Mouse (Mus musculus): ENCODE measurements at regions not wholly inside any gene's neighbourhood (a gene's known extent, or its start where the extent isn't known, plus 50 kb on each side); places are given as distances from the start of the nearest gene placed in this dataset.

DNA sequence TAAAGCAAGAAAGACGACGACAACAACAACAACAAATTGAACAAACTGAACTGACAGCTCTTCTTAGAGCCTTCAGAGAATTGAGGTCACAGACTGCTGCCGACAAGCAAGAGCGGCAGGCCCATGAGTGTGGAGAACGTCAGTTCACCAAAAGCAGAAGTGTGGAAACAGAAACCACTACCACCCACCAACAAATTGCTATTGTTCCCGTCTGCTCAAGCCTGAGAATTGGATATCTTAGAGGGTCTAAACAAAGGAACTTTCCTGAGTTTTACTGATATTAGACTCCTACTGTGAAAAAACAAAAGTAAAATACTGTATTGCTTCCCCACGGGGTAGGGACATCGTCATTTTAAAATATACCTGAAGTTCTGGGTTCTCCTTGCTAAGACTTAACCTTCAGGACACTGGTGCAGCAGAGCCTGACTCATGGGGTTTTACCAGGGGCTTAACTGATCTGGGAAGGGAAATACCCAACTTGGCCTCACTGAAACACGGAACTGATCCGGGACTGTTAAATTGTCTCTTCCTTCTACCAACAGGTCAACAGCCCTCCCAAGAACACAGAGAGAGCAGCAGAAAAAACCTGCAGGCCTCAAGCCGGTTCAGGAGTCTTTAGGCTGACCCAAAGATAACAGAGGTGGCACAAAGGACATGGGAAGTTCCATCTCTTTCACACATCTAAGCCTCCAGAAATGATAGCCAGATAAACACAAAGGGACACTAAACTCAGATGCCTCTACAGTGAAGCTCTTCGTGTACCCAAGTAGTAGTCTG, 238.1 kb downstream of the Gm5426 start:
- H3K4me1 ChIP-seq (ENCODE audit: control insufficient read depth, insufficient read depth, low read length) = no peaks in the 10 kb centered on the region; the same call in 1 of the 2 replicates
- no peak overlapping the region; the same call in 1 of the 2 replicates for H3K27ac ChIP-seq (ENCODE audit: insufficient read depth, low read length)
- TF ChIP-seq POLR2A (IDR thresholded peaks at IDR 0.05; ENCODE audit: extremely low read depth, insufficient read depth, low read length) = no peak
- no peak for TF ChIP-seq CTCF (IDR thresholded peaks at IDR 0.05; ENCODE audit: extremely low read depth, insufficient read depth, low read length)
- H3K4me3 ChIP-seq (ENCODE audit: insufficient read depth, low read length) = no peak overlapping the region

DNA sequence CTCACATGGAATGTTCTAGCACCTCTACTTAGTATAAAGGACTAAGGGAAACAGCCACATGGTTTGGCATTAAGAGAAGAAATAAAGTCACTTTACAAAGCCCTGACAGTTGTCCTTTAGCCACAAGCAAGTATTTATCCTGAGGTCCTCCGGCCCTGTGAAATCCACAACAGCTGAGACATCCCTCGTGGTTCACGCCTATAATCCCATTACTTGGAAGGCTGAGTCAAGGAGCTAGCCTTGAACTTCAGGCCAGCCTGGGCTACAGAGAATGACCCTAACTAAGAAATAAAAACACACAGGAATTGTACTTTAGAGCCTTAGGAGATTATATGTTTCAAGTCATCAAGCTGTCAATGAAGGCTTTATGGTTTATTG, 238.7 kb downstream of the Gm5426 start:
- H3K4me3 ChIP-seq (ENCODE audit: insufficient read depth, low read length) = no peak overlapping the region
- no peak for TF ChIP-seq CTCF (IDR thresholded peaks at IDR 0.05; ENCODE audit: extremely low read depth, insufficient read depth, low read length)
- no peak for TF ChIP-seq POLR2A (IDR thresholded peaks at IDR 0.05; ENCODE audit: extremely low read depth, insufficient read depth, low read length)
- no peaks in the 10 kb centered on the region; the same call in 1 of the 2 replicates for H3K4me1 ChIP-seq (ENCODE audit: control insufficient read depth, insufficient read depth, low read length)
- no peak overlapping the region; the same call in 1 of the 2 replicates for H3K27ac ChIP-seq (ENCODE audit: insufficient read depth, low read length)

DNA sequence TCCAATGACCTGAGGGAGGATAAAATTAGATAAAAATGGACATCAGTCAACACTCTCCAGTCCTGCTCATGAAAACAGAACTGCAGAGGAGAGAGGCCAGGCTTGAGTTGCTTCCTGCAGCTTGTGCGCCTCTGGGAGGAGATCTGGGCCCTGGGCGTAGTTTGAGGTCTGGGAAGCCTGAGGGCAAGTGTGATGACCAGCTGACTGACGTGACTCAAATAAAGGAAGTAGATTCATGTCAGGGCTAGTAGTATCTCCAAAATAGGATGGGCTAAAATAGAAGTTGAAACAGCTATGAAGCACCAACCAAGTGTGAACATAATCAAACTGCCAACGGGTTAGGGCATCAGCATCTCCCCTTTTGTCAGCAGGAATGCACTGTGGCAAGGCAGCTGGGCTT, 239.3 kb upstream of the Btg1 start:
- Histone ChIP-seq H3K4me1 (ENCODE audit: control insufficient read depth, insufficient read depth, low read length) (no peaks in the 10 kb centered on the region), H3K4me3 (ENCODE audit: insufficient read depth, low read length) (no peak overlapping the region), H3K27ac (ENCODE audit: insufficient read depth, low read length) (no peak overlapping the region)
- TF ChIP-seq CTCF (IDR thresholded peaks at IDR 0.05; ENCODE audit: extremely low read depth, insufficient read depth, low read length) = no peak
- no peak for TF ChIP-seq POLR2A (IDR thresholded peaks at IDR 0.05; ENCODE audit: extremely low read depth, insufficient read depth, low read length)

DNA sequence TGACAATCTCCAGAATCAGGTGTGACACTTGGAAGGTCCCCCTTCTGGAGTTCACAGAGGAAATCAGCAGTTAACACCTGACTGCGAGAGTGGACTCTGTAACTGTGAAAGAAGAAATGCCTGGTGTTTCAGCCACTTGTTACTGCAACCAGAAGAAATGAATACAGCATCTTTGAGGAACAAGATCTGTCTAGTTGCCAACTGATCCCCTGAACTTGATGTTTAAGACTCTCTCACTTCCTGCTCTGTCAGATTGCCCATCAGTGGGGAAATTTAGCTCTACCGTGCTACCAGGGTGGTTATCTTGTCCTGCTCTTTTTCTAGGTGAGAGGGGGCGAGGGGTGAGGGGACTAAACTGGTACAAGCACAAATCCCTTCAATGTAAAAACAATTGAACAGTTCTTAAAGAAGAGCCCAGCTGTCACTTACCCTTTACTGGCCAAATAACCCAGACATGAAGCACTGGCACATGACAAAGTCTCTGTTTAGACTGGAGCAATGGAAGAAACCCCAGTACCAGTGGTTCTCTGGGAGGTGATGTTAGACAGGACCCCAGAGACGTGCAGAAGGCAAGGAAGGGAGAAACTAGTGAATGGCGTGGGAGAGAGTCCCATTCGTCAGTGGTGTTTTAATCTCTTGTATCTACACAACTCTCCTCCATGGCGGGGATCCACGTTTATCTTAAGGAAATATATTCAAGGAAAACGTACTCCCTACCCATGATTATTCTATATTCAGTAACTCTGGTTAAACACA, 237.6 kb upstream of the Btg1 start:
- TF ChIP-seq CTCF (IDR thresholded peaks at IDR 0.05; ENCODE audit: extremely low read depth, insufficient read depth, low read length) = no peak
- TF ChIP-seq POLR2A (IDR thresholded peaks at IDR 0.05; ENCODE audit: extremely low read depth, insufficient read depth, low read length) = no peak
- Histone ChIP-seq H3K4me3 (ENCODE audit: insufficient read depth, low read length) (no peak overlapping the region), H3K4me1 (ENCODE audit: control insufficient read depth, insufficient read depth, low read length) (no peaks in the 10 kb centered on the region), H3K27ac (ENCODE audit: insufficient read depth, low read length) (peak overlapping the region; percentile 35; the same call in 1 of the 2 replicates)

DNA sequence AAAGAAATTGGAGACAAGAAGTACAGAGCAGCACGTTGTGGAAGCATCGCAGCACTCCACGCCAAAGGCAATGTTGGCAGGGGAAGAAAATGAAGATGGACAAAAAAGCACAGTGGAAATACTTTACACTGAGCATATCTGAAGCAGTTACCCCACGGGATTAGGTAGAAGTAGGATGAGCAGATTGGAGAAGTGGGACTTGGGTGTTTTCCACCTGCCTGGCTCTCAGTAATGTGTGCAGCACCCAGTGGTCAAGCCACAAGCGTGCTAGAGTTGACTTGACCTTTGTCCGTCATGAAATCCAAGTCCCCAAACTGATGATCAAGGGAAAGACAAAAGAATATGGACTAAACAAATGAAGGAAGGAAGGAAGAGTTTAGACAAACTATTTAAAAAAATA, 235.1 kb upstream of the Btg1 start:
- no peak for TF ChIP-seq CTCF (IDR thresholded peaks at IDR 0.05; ENCODE audit: extremely low read depth, insufficient read depth, low read length)
- no peak for TF ChIP-seq POLR2A (IDR thresholded peaks at IDR 0.05; ENCODE audit: extremely low read depth, insufficient read depth, low read length)
- H3K4me3 ChIP-seq (ENCODE audit: insufficient read depth, low read length) = no peak overlapping the region
- no peaks in the 10 kb centered on the region for H3K4me1 ChIP-seq (ENCODE audit: control insufficient read depth, insufficient read depth, low read length)
- no peak overlapping the region for H3K27ac ChIP-seq (ENCODE audit: insufficient read depth, low read length)

DNA sequence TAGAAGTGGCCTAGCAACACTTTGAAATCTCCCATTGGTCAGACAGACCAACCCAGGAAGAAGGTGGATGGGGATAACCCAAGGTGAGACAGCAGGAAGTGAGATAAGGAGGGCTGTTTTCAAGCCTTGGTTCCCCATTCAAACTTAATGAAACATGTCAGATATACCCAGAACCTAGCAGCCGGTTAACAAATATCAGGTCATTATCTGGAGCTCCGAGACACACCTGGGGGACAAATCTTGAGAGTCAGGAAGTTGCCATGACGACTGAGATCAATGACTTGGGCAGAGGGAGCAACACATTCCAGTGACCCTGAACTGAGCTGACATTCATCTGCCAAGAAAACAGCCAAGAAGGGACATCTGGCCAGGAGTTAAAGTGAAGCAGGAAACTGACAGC, 225.1 kb upstream of the Btg1 start:
- Histone ChIP-seq H3K4me1 (ENCODE audit: control insufficient read depth, insufficient read depth, low read length) (no peaks in the 10 kb centered on the region), H3K4me3 (ENCODE audit: insufficient read depth, low read length) (no peak overlapping the region)
- no peak for TF ChIP-seq CTCF (IDR thresholded peaks at IDR 0.05; ENCODE audit: extremely low read depth, insufficient read depth, low read length)
- no peak for TF ChIP-seq POLR2A (IDR thresholded peaks at IDR 0.05; ENCODE audit: extremely low read depth, insufficient read depth, low read length)

DNA sequence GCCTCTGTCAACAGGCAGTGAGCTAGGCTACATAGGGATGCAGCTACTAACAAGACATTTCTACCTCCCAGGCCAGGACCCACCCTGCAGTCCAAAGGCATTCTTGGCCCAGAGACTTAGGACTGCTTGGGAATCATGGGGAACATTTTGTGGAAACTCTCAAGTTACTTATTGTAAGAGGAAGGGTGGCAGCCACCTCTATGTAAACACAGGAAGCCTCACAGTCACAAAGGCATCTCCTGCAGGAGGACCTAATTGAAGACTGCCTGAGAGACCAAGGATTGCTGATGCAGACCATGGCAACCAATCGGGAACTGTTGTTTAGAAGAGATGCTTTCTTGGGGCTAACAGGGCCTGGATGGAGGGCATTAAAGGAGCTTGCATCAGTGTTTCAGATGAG, 224.0 kb upstream of the Btg1 start:
- no peak overlapping the region for H3K4me3 ChIP-seq (ENCODE audit: insufficient read depth, low read length)
- H3K4me1 ChIP-seq (ENCODE audit: control insufficient read depth, insufficient read depth, low read length) = no peaks in the 10 kb centered on the region
- TF ChIP-seq CTCF (IDR thresholded peaks at IDR 0.05; ENCODE audit: extremely low read depth, insufficient read depth, low read length) = no peak
- no peak for TF ChIP-seq POLR2A (IDR thresholded peaks at IDR 0.05; ENCODE audit: extremely low read depth, insufficient read depth, low read length)
- H3K27ac ChIP-seq (ENCODE audit: insufficient read depth, low read length) = no peak overlapping the region

More for the DNA sequence above, 225.1 kb upstream of the Btg1 start:
- H3K27ac ChIP-seq (ENCODE audit: insufficient read depth, low read length) = no peak overlapping the region

DNA sequence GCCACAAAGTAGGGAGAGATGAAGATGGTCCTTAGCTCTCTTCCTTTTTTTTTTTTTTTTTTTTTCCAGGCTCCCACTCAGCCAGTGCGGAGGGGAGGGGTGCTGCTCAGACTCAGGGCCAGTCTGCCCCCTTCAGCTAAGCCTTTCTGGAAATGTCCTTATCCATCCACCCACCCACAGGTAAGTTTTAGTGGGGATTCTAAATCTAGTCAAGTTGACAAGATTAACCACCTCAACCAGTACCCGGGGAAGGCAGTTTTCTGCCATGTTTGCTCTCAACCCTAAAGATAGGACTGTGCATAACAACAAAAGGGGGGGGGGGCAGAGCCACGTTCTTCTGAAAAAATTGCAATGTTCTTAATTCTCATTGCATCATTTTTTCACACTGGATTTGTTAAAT, 222.6 kb upstream of the Btg1 start:
- Histone ChIP-seq H3K4me1 (ENCODE audit: control insufficient read depth, insufficient read depth, low read length) (no peaks in the 10 kb centered on the region), H3K4me3 (ENCODE audit: insufficient read depth, low read length) (no peak overlapping the region), H3K27ac (ENCODE audit: insufficient read depth, low read length) (no peak overlapping the region)
- no peak for TF ChIP-seq CTCF (IDR thresholded peaks at IDR 0.05; ENCODE audit: extremely low read depth, insufficient read depth, low read length)
- no peak for TF ChIP-seq POLR2A (IDR thresholded peaks at IDR 0.05; ENCODE audit: extremely low read depth, insufficient read depth, low read length)

DNA sequence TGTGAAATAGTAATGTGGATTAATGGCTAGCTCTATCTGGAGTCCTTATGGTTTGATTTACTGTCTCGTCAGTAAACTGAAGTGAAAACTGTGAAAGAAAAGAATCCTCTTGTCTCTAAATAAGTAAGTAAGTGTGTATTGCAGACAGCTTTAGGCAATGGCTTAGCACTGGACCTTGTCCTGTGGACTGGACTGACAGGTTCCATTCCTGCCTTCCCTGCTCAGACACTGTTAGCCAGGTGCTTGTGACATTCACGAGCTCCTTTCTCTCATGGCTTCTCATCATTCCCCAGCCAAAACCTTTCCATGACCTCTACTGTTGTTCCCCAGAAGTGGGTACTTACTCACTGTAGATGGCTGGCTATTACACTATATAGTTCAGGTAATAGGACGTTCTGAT, 221.8 kb upstream of the Btg1 start:
- Histone ChIP-seq H3K4me3 (ENCODE audit: insufficient read depth, low read length) (no peak overlapping the region), H3K4me1 (ENCODE audit: control insufficient read depth, insufficient read depth, low read length) (no peaks in the 10 kb centered on the region), H3K27ac (ENCODE audit: insufficient read depth, low read length) (no peak overlapping the region)
- TF ChIP-seq POLR2A (IDR thresholded peaks at IDR 0.05; ENCODE audit: extremely low read depth, insufficient read depth, low read length) = no peak
- no peak for TF ChIP-seq CTCF (IDR thresholded peaks at IDR 0.05; ENCODE audit: extremely low read depth, insufficient read depth, low read length)
